Mouse (Mus musculus): ENCODE results near the gene Doxl2.

DNA sequence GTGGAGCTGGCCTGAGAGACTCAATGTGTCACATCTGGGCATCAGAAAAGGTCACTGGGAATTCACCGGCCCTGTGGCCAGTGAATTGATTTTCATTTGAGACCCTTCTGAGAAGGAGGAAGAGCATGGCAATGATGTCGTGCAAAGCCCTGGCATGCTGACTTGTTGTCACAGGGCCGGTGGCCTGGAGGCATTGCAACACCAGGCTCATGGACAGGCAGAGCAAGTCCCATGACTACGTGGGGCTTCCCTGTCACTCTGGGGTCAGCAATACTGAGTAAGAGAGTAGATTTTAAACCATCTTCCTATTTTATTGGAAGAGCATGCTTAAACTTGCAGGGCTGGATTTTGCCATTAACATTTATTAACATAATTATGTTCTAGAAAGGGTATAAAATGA is 38.3 kb downstream of the Doxl2 start:
- TF ChIP-seq POLR2A (IDR thresholded peaks at IDR 0.05; ENCODE audit: borderline replicate concordance, low read depth, low read length) (no peak), CTCF (IDR thresholded peaks at IDR 0.05; ENCODE audit: low read depth, low read length) (no peak)

Data from bone marrow macrophage, adult 2 months (primary cell).